Mouse (Mus musculus) lung, embryonic 15.5 days (tissue): ENCODE results near the gene Igsf21. TPM values are rescaled to one million over a fixed set of nuclear protein-coding genes. Genes with fewer than 3 reads are reported as not detected.

Experiments
- ATAC-seq: fragments of 200-750 bp; cut with Nextera tagmentation; 2 replicates; pipeline ENCODE4 v1.8.0; 2017; ENCODE audit warnings: moderate number of reproducible peaks, borderline replicate concordance; ENCODE audit not compliant: low FRiP score, low TSS enrichment; ENCODE audit errors: extremely low read depth
- H3K27ac ChIP-seq: fragments of 300-500 bp; sonication (generic); 2 replicates; pipeline ENCODE4 v1.5.1; 2015; ENCODE audit warnings: moderate library complexity, mild to moderate bottlenecking, inconsistent platforms
- H3K27me3 ChIP-seq: fragments of 300-500 bp; sonication (generic); 2 replicates; pipeline ENCODE4 v1.6.1; 2015; ENCODE audit warnings: inconsistent platforms
- H3K36me3 ChIP-seq: fragments of 300-500 bp; sonication (generic); 2 replicates; pipeline ENCODE4 v1.6.1; 2015; ENCODE audit warnings: inconsistent platforms
- H3K4me1 ChIP-seq: fragments of 300-500 bp; sonication (generic); 2 replicates; pipeline ENCODE4 v1.6.1; 2015; ENCODE audit warnings: inconsistent platforms
- H3K4me2 ChIP-seq: fragments of 300-500 bp; sonication (generic); 2 replicates; pipeline ENCODE4 v1.6.1; 2015; ENCODE audit warnings: inconsistent platforms, mild to moderate bottlenecking, moderate library complexity
- H3K4me3 ChIP-seq: fragments of 300-500 bp; sonication (generic); 2 replicates; pipeline ENCODE4 v1.5.1; 2015; ENCODE audit warnings: mild to moderate bottlenecking, inconsistent platforms
- H3K9ac ChIP-seq: fragments of 300-500 bp; sonication (generic); 2 replicates; pipeline ENCODE4 v1.6.1; 2015; ENCODE audit warnings: inconsistent platforms
- H3K9me3 ChIP-seq: fragments of 300-500 bp; sonication (generic); 2 replicates; pipeline ENCODE4 v1.6.1; 2016; ENCODE audit warnings: inconsistent platforms
- WGBS: fragments of 180-500 bp; shearing (Covaris S2); methylation state at CpG from one replicate; pipeline ENCODE4 v1.1.7; 2015; 5-methylcytosine and 5-hydroxymethylcytosine counted together
- polyA plus RNA-seq: library from polyadenylated mRNA; unstranded; fragments of >200 nt; fragmentation: Nextera tagmentation; extraction: Ambion mirVana; gene quantifications from 2 replicates; pipeline ENCODE4 v1.2.1, GENCODE M21; 2015

Igsf21 gene
- polyA plus RNA-seq, 1 experiment from 2014 or later, result 0.39 TPM

- no peak for ATAC-seq
- H3K9ac ChIP-seq, result no peak overlapping the region
- no peak overlapping the region for H3K4me2 ChIP-seq
- H3K36me3 ChIP-seq, result no peaks in the 10 kb centered on the region
- H3K4me3 ChIP-seq, result no peak overlapping the region
- H3K4me1 ChIP-seq, result peaks cover 7% of the 10 kb centered on the region; the same call in 1 of the 2 replicates
- H3K27me3 ChIP-seq, result no peaks in the 10 kb centered on the region
- H3K27ac ChIP-seq, result no peak overlapping the region
- H3K9me3 ChIP-seq, result no peaks in the 10 kb centered on the region
- WGBS, result 38% methylated on average over 11 of the region's 11 CpGs
These were observed 162.0 kb downstream of the Igsf21 start for GRCm38 (mm10) chr4:140084521-140085011.

GRCm38 (mm10) chr4:140084064-140084463 lies 162.5 kb downstream of the Igsf21 start:
- Histone ChIP-seq H3K4me2 (no peak overlapping the region), H3K27me3 (no peaks in the 10 kb centered on the region), H3K4me3 (no peak overlapping the region), H3K9ac (no peak overlapping the region), H3K27ac (no peak overlapping the region), H3K9me3 (no peaks in the 10 kb centered on the region), H3K4me1 (peaks cover 7% of the 10 kb centered on the region; the same call in 1 of the 2 replicates), H3K36me3 (no peaks in the 10 kb centered on the region)
- 77% methylated on average over 5 of the region's 5 CpGs for WGBS
- no peak for ATAC-seq

GRCm38 (mm10) chr4:140078416-140078815 lies 168.2 kb downstream of the Igsf21 start:
- Histone ChIP-seq H3K36me3 (no peaks in the 10 kb centered on the region), H3K27ac (no peak overlapping the region), H3K9ac (no peak overlapping the region), H3K4me1 (peaks cover 20% of the 10 kb centered on the region), H3K9me3 (no peaks in the 10 kb centered on the region), H3K27me3 (no peaks in the 10 kb centered on the region), H3K4me2 (no peak overlapping the region), H3K4me3 (no peak overlapping the region)
- no peak for ATAC-seq
- WGBS, result 74% methylated on average over 5 of the region's 5 CpGs

GRCm38 (mm10) chr4:140077615-140078014 lies 169.0 kb downstream of the Igsf21 start:
- ATAC-seq, result peak; percentile 12; the same call in 1 of the 2 replicates
- H3K4me1 ChIP-seq, result peaks cover 20% of the 10 kb centered on the region
- no peaks in the 10 kb centered on the region for H3K36me3 ChIP-seq
- H3K4me3 ChIP-seq, result no peak overlapping the region
- 43% methylated on average over 8 of the region's 8 CpGs for WGBS
- no peak overlapping the region for H3K27ac ChIP-seq
- H3K27me3 ChIP-seq, result no peaks in the 10 kb centered on the region
- no peaks in the 10 kb centered on the region for H3K9me3 ChIP-seq
- no peak overlapping the region for H3K9ac ChIP-seq
- H3K4me2 ChIP-seq, result no peak overlapping the region

DNA sequence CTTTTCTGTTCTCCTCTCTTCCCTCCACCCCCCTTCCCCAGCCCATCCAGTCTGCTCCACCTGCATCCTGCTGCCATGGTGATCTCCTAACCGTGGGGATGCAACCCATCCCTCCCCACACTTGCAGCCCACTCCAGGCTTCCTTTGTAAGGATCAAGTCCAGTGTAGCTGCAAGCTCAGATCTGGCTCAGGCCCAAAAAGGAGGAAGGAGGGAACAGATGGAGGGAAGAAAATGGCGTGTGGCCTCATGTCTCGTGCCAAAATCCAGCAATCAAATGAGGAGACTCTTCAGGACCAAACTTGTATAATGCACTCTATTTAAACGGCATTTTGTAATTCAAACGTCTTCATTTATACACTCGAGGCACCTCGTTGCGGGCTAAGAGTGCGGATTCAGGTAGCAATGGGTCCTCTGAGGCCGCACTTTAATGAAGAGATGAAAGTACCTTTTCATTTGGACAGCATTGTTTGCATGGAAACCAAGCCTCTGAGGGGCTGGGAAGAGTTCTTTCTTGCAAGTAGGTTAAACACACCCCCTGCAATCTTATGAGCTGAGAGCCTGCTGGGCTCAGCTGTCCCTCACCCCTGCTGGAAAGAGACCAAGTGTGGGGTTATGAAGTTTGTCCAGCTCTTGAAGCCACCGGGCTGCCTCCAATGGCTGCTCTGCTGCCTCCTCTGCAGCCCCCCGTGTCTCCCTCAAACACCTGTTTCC lies 169.6 kb downstream of the Igsf21 start:
- Histone ChIP-seq H3K36me3 (no peaks in the 10 kb centered on the region), H3K9me3 (no peaks in the 10 kb centered on the region), H3K4me3 (no peak overlapping the region), H3K9ac (no peak overlapping the region), H3K4me2 (no peak overlapping the region), H3K27me3 (peaks cover 3% of the 10 kb centered on the region; the same call in 1 of the 2 replicates), H3K27ac (no peak overlapping the region), H3K4me1 (peaks cover 20% of the 10 kb centered on the region)
- 27% methylated on average over 12 of the region's 12 CpGs for WGBS
- peak; percentile 71; the same call in 1 of the 2 replicates for ATAC-seq

DNA sequence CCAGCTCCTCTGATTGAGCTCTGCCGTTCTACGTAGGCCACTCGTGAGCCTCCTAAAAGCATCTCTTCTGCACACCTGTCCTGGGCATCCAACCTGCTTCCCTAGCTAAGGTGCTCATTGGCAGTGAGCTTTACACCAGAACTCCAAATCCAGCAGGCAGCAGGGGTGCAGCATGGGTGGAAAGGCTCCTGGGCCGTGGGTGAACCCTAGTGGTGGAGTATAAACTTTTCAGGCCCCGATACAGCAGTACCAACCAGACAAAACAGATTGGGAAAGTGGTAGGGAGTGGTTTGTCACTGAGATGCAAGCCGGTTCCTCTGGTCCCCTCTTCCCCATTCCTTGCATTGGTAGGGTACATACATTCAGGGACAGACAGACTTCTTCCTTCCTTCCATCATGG lies 170.2 kb downstream of the Igsf21 start:
- Histone ChIP-seq H3K4me3 (no peak overlapping the region), H3K9me3 (no peaks in the 10 kb centered on the region), H3K9ac (no peak overlapping the region), H3K4me1 (peaks cover 20% of the 10 kb centered on the region), H3K4me2 (no peak overlapping the region), H3K36me3 (no peaks in the 10 kb centered on the region), H3K27ac (no peak overlapping the region), H3K27me3 (peaks cover 8% of the 10 kb centered on the region)
- WGBS, result 64% methylated on average over 6 of the region's 6 CpGs
- ATAC-seq, result no peak

DNA sequence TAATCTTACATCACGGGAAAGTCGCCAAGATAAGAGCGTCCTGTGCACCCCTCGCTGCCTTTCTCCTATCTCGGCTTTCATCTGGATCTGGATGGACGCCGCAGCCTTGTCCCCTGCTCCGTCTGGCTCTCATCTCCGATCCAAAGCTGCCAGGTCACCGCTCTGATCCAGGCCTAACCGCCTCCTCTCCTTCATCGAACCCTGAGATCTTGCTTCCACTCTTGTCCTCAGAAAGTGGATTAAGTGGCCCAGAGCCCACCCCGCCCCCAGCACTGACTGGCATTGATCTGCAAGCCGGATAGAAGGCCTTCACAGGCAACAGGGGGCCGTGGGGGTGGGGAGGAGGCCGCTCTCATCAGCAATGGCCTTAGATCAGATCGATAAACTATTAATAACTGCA lies 175.5 kb downstream of the Igsf21 start:
- no peak for ATAC-seq
- Histone ChIP-seq H3K4me1 (no peaks in the 10 kb centered on the region), H3K9ac (no peak overlapping the region), H3K27ac (no peak overlapping the region), H3K4me2 (no peak overlapping the region), H3K36me3 (no peaks in the 10 kb centered on the region), H3K9me3 (no peaks in the 10 kb centered on the region), H3K27me3 (peaks cover 18% of the 10 kb centered on the region), H3K4me3 (no peak overlapping the region)
- 22% methylated on average over 17 of the region's 17 CpGs for WGBS

DNA sequence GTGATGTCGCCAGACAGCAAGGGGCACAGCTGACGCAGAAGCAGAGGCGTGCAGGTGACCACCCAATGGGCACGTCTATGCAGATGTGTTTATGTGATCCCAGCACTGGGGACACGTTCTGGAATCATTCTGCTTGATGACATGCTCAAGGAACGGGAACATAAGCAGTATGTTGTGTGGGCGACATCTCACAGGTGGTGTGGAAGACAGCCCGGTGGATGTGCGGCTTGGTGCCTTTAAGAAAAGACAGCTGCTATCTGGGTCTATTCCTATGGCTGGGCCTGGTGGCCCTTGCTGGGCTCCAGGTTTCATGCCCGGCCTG lies 176.3 kb downstream of the Igsf21 start:
- WGBS, result 28% methylated on average over 10 of the region's 10 CpGs
- Histone ChIP-seq H3K4me3 (no peak overlapping the region), H3K9me3 (no peaks in the 10 kb centered on the region), H3K36me3 (no peaks in the 10 kb centered on the region), H3K4me2 (no peak overlapping the region), H3K4me1 (no peaks in the 10 kb centered on the region), H3K27ac (no peak overlapping the region), H3K9ac (no peak overlapping the region), H3K27me3 (peaks cover 18% of the 10 kb centered on the region)
- ATAC-seq, result no peak

- ATAC-seq, result no peak
- Histone ChIP-seq H3K27ac (no peak overlapping the region), H3K4me1 (no peaks in the 10 kb centered on the region), H3K9me3 (no peaks in the 10 kb centered on the region), H3K4me3 (no peak overlapping the region), H3K9ac (no peak overlapping the region), H3K4me2 (no peak overlapping the region), H3K36me3 (no peaks in the 10 kb centered on the region), H3K27me3 (peaks cover 18% of the 10 kb centered on the region)
- 12% methylated on average over 15 of the region's 15 CpGs for WGBS
These were observed 176.8 kb downstream of the Igsf21 start for GRCm38 (mm10) chr4:140069563-140070330.

DNA sequence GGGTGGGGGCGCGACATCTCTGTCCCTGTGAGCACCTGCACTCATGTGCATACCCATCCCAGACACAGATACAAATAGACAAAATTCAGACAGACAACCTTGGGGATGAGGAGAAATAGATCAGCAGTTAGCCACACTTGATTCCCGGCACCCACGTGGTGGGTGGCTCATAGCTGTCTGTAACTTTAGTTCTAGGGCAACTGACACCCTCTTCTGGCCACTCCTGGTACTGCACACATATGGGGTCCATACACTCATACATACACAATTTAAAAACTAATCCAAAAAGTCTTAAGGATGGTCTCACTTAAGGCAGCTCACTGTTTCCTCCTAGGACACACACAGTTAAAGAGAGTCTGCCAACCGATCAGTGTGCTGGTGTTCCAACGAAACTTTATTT lies 178.1 kb downstream of the Igsf21 start:
- no peak for ATAC-seq
- 88% methylated on average over 6 of the region's 6 CpGs for WGBS

DNA sequence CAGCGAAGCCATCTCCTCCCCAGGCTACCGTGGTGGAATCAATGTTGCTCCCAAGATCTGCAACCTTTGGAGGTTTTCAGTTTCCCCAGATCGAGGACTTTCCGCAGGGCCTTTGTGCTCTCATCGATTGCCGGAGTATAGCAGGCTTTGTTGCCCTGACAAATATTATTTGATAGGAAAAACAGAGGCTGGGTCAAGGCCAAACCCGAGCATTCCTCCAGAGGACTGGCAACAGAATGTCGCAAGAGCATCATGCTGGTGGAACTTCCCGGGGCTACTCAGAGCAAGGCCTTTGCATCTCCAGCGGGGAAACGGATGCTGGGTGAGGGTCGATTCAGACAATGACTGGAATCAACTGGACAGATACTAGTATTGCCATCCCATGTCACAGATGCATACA lies 180.6 kb downstream of the Igsf21 start:
- no peaks in the 10 kb centered on the region for H3K4me1 ChIP-seq
- no peak overlapping the region for H3K27ac ChIP-seq
- no peaks in the 10 kb centered on the region for H3K36me3 ChIP-seq
- no peak overlapping the region for H3K9ac ChIP-seq
- H3K4me2 ChIP-seq, result no peak overlapping the region
- H3K4me3 ChIP-seq, result no peak overlapping the region
- no peak for ATAC-seq
- WGBS, result 85% methylated on average over 12 of the region's 12 CpGs
- no peaks in the 10 kb centered on the region for H3K9me3 ChIP-seq
- peaks cover 6% of the 10 kb centered on the region for H3K27me3 ChIP-seq

More for the DNA sequence above, 178.1 kb downstream of the Igsf21 start:
- Histone ChIP-seq H3K9ac (no peak overlapping the region), H3K4me3 (no peak overlapping the region), H3K4me1 (no peaks in the 10 kb centered on the region), H3K4me2 (no peak overlapping the region), H3K27ac (no peak overlapping the region), H3K9me3 (no peaks in the 10 kb centered on the region), H3K27me3 (peaks cover 18% of the 10 kb centered on the region), H3K36me3 (no peaks in the 10 kb centered on the region)

DNA sequence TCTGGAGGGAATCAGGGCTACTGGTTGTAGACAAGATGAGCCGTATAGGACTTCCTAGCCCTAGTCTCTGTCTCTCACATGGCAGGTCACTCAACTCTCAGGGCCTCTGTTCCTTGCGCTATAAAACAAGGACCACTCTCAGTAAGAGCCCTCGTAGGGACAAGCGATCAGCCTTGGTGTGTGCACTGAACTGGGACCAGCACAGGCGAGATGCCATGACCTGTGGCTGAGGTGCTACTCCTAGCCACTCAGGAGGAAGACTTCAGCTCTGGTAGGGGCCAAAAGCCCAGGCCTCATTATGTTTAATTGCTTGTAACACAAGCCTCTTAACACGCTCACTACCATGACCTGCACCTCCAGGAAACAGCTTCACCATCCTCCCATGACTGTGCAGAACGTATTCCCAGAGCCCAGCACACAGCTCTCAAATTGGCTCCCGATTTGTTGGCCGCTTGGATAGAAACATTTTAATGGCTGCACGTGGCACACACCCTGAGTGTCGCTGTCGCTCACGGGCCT lies 183.4 kb downstream of the Igsf21 start:
- Histone ChIP-seq H3K27ac (no peak overlapping the region), H3K4me2 (no peak overlapping the region), H3K4me1 (no peaks in the 10 kb centered on the region), H3K9me3 (no peaks in the 10 kb centered on the region), H3K36me3 (no peaks in the 10 kb centered on the region), H3K4me3 (no peak overlapping the region), H3K27me3 (no peaks in the 10 kb centered on the region), H3K9ac (no peak overlapping the region)
- 80% methylated on average over 13 of the region's 13 CpGs for WGBS
- ATAC-seq, result no peak
